Mouse (Mus musculus) hindbrain, embryonic 14.5 days (tissue): ENCODE data around the gene Zfand3. TPM values are rescaled to one million over a fixed set of nuclear protein-coding genes. Genes with fewer than 3 reads are reported as not detected.
A peak's percentile ranks its signal among the peaks of the same experiment; 100 is the strongest.

Experiments used
- ATAC-seq: fragments of 200-750 bp; cut with Nextera tagmentation; 2 replicates; pipeline ENCODE4 v1.8.0; 2017; ENCODE audit warnings: moderate number of reproducible peaks, mild to moderate bottlenecking, moderate TSS enrichment, moderate library complexity; ENCODE audit not compliant: low FRiP score
- DNase-seq: peaks from one replicate; pipeline ENCODE4 v3.0.0-alpha.2; 2015; ENCODE audit warnings: low spot score
- H3K27ac ChIP-seq: fragments of 300-500 bp; sonication (generic); 2 replicates; pipeline ENCODE4 v1.5.1; 2014; ENCODE audit warnings: mild to moderate bottlenecking, moderate library complexity
- H3K27me3 ChIP-seq: fragments of 300-500 bp; sonication (generic); 2 replicates; pipeline ENCODE4 v1.6.1; 2014; ENCODE audit warnings: mild to moderate bottlenecking, low read length, mixed read lengths; ENCODE audit not compliant: control insufficient read depth, insufficient read depth
- H3K36me3 ChIP-seq: fragments of 300-500 bp; sonication (generic); replicated peaks from 2 replicates; pipeline ENCODE4 v1.6.1; 2014; ENCODE audit not compliant: control insufficient read depth, insufficient read depth
- H3K4me1 ChIP-seq: fragments of 300-500 bp; sonication (generic); replicated peaks from 2 replicates; pipeline ENCODE4 v1.6.1; 2014; ENCODE audit warnings: antibody characterized with exemption, low read length, mixed read lengths; ENCODE audit not compliant: control insufficient read depth, insufficient read depth
- H3K4me2 ChIP-seq: fragments of 300-500 bp; sonication (generic); replicated peaks from 2 replicates; pipeline ENCODE4 v1.6.1; 2014; ENCODE audit warnings: mild to moderate bottlenecking, moderate library complexity
- H3K4me3 ChIP-seq: fragments of 300-500 bp; sonication (generic); replicated peaks from 2 replicates; pipeline ENCODE4 v1.5.1; 2014; ENCODE audit warnings: mild to moderate bottlenecking, low read length
- H3K9ac ChIP-seq: fragments of 300-500 bp; sonication (generic); 2 replicates; pipeline ENCODE4 v1.6.1; 2014
- H3K9me3 ChIP-seq: fragments of 300-500 bp; sonication (generic); 2 replicates; pipeline ENCODE4 v1.6.1; 2016; ENCODE audit warnings: low read length; ENCODE audit not compliant: control insufficient read depth
- WGBS: fragments of 180-500 bp; shearing (Covaris S2); extraction: QIAGEN DNeasy Blood & Tissue Kit; methylation state at CpG from one replicate; pipeline ENCODE4 v1.1.7; 2014; 5-methylcytosine and 5-hydroxymethylcytosine counted together
- polyA plus RNA-seq: library from polyadenylated mRNA; unstranded; fragments of >200 nt; fragmentation: Nextera tagmentation; extraction: Ambion mirVana; gene quantifications from 2 replicates; pipeline ENCODE4 v1.2.1, GENCODE M21; 2014

Zfand3 gene
- polyA plus RNA-seq, 1 experiment from 2014 or later: 43.2 TPM

GRCm38 (mm10) chr17:30103005-30103404 is 98.5 kb downstream of the Zfand3 start:
- Histone ChIP-seq H3K4me3 (no peak overlapping the region), H3K4me2 (no peak overlapping the region), H3K36me3 (no peaks in the 10 kb centered on the region), H3K9ac (no peak overlapping the region), H3K27ac (no peak overlapping the region), H3K4me1 (peaks cover 24% of the 10 kb centered on the region), H3K9me3 (no peaks in the 10 kb centered on the region), H3K27me3 (no peaks in the 10 kb centered on the region)
- 97% methylated on average over 5 of the region's 5 CpGs for WGBS
- ATAC-seq (no peak), DNase-seq (no peak)

- H3K9ac ChIP-seq: no peak overlapping the region
- no peak overlapping the region for H3K4me2 ChIP-seq
- H3K4me3 ChIP-seq: no peak overlapping the region
- H3K9me3 ChIP-seq: no peaks in the 10 kb centered on the region
- ATAC-seq: no peak
- DNase-seq: no peak
- WGBS: 59% methylated on average over 4 of the region's 4 CpGs
- H3K36me3 ChIP-seq: no peaks in the 10 kb centered on the region
- no peak overlapping the region for H3K27ac ChIP-seq
- H3K27me3 ChIP-seq: no peaks in the 10 kb centered on the region
- peaks cover 24% of the 10 kb centered on the region for H3K4me1 ChIP-seq
Observed at GRCm38 (mm10) chr17:30103641-30104165, 99.2 kb downstream of the Zfand3 start.

GRCm38 (mm10) chr17:30105369-30105768 is 100.8 kb downstream of the Zfand3 start:
- ATAC-seq: no peak
- H3K4me1 ChIP-seq: peaks cover 28% of the 10 kb centered on the region
- H3K27ac ChIP-seq: no peak overlapping the region
- 90% methylated on average over 3 of the region's 3 CpGs for WGBS
- H3K27me3 ChIP-seq: no peaks in the 10 kb centered on the region
- H3K36me3 ChIP-seq: no peaks in the 10 kb centered on the region
- H3K4me3 ChIP-seq: no peak overlapping the region
- H3K9ac ChIP-seq: no peak overlapping the region
- DNase-seq: no peak
- H3K9me3 ChIP-seq: no peaks in the 10 kb centered on the region
- H3K4me2 ChIP-seq: no peak overlapping the region

GRCm38 (mm10) chr17:30110678-30111077 is 106.1 kb downstream of the Zfand3 start:
- H3K9ac ChIP-seq: no peak overlapping the region
- DNase-seq: no peak
- H3K27ac ChIP-seq: 0 out of 2 replicates have a peak overlapping the region, but pooled peaks have one; percentile 3
- H3K4me1 ChIP-seq: peaks cover 26% of the 10 kb centered on the region
- H3K27me3 ChIP-seq: no peaks in the 10 kb centered on the region
- no peaks in the 10 kb centered on the region for H3K36me3 ChIP-seq
- H3K9me3 ChIP-seq: no peaks in the 10 kb centered on the region
- 47% methylated on average over 7 of the region's 7 CpGs for WGBS
- H3K4me2 ChIP-seq: no peak overlapping the region
- no peak overlapping the region for H3K4me3 ChIP-seq
- no peak for ATAC-seq

- WGBS: 81% methylated on average over 5 of the region's 5 CpGs
- H3K4me3 ChIP-seq: no peak overlapping the region
- peaks cover 23% of the 10 kb centered on the region for H3K4me1 ChIP-seq
- DNase-seq: no peak
- H3K9ac ChIP-seq: no peak overlapping the region
- no peak overlapping the region for H3K4me2 ChIP-seq
- H3K27me3 ChIP-seq: no peaks in the 10 kb centered on the region
- H3K36me3 ChIP-seq: no peaks in the 10 kb centered on the region
- 0 out of 2 replicates have a peak overlapping the region, but pooled peaks have one; percentile 17 for H3K27ac ChIP-seq
- no peaks in the 10 kb centered on the region for H3K9me3 ChIP-seq
- no peak for ATAC-seq
Observed at GRCm38 (mm10) chr17:30111556-30111955, 107.0 kb downstream of the Zfand3 start.

GRCm38 (mm10) chr17:30112080-30112479 is 107.5 kb downstream of the Zfand3 start:
- Histone ChIP-seq H3K4me1 (peaks cover 26% of the 10 kb centered on the region), H3K27ac (no peak overlapping the region), H3K4me3 (no peak overlapping the region), H3K9me3 (no peaks in the 10 kb centered on the region), H3K4me2 (no peak overlapping the region), H3K36me3 (no peaks in the 10 kb centered on the region), H3K27me3 (no peaks in the 10 kb centered on the region), H3K9ac (no peak overlapping the region)
- DNase-seq: no peak
- no peak for ATAC-seq
- 78% methylated on average over 4 of the region's 4 CpGs for WGBS

- DNase-seq: no peak
- H3K4me3 ChIP-seq: no peak overlapping the region
- no peak for ATAC-seq
- H3K9ac ChIP-seq: no peak overlapping the region
- H3K9me3 ChIP-seq: no peaks in the 10 kb centered on the region
- H3K4me1 ChIP-seq: peaks cover 30% of the 10 kb centered on the region
- no peak overlapping the region for H3K27ac ChIP-seq
- 80% methylated on average over 7 of the region's 7 CpGs for WGBS
- H3K4me2 ChIP-seq: no peak overlapping the region
- H3K36me3 ChIP-seq: no peaks in the 10 kb centered on the region
- H3K27me3 ChIP-seq: no peaks in the 10 kb centered on the region
Observed at GRCm38 (mm10) chr17:30112555-30113305, 108.2 kb downstream of the Zfand3 start.

- H3K9ac ChIP-seq: no peak overlapping the region
- WGBS: 86% methylated on average over 3 of the region's 3 CpGs
- no peak overlapping the region for H3K4me2 ChIP-seq
- ATAC-seq: no peak
- H3K4me3 ChIP-seq: no peak overlapping the region
- H3K27ac ChIP-seq: no peak overlapping the region
- no peaks in the 10 kb centered on the region for H3K27me3 ChIP-seq
- DNase-seq: no peak
- H3K4me1 ChIP-seq: peaks cover 30% of the 10 kb centered on the region
- H3K9me3 ChIP-seq: no peaks in the 10 kb centered on the region
- no peaks in the 10 kb centered on the region for H3K36me3 ChIP-seq
Observed at GRCm38 (mm10) chr17:30114761-30115160, 110.2 kb downstream of the Zfand3 start.

GRCm38 (mm10) chr17:30116226-30116625 is 111.7 kb downstream of the Zfand3 start:
- H3K9me3 ChIP-seq: no peaks in the 10 kb centered on the region
- H3K9ac ChIP-seq: no peak overlapping the region
- no peaks in the 10 kb centered on the region for H3K27me3 ChIP-seq
- WGBS: 76% methylated on average over 5 of the region's 5 CpGs
- no peak for ATAC-seq
- no peak for DNase-seq
- no peak overlapping the region for H3K27ac ChIP-seq
- H3K36me3 ChIP-seq: no peaks in the 10 kb centered on the region
- no peak overlapping the region for H3K4me3 ChIP-seq
- H3K4me1 ChIP-seq: peaks cover 16% of the 10 kb centered on the region
- no peak overlapping the region for H3K4me2 ChIP-seq
